Mouse (Mus musculus) cerebellum, adult 2 months (tissue): Measurements from ENCODE around the gene Peli2. TPM values are rescaled to one million over a fixed set of nuclear protein-coding genes. Genes with fewer than 3 reads are reported as not detected.
"Not testable (repeated sequence)": the region's sequence is repeated elsewhere in the genome, so short reads cannot be mapped to it uniquely, and the experiment has no call there.

Experiments
- DNase-seq, 2 experiments: peaks; one replicate each; pipeline ENCODE4 v3.0.0; 2021
- H3K27ac ChIP-seq: fragments of 200-500 bp; 2 replicates; pipeline ENCODE4 v1.5.1; 2012; ENCODE audit warnings: low read length, control low read depth, inconsistent platforms; ENCODE audit not compliant: insufficient read depth
- H3K27me3 ChIP-seq: fragments of 200-500 bp; 2 replicates; pipeline ENCODE4 v1.6.1; 2012; ENCODE audit warnings: inconsistent platforms, mild to moderate bottlenecking, low read length, moderate library complexity; ENCODE audit not compliant: control insufficient read depth, insufficient read depth
- H3K4me1 ChIP-seq: fragments of 200-500 bp; 2 replicates; pipeline ENCODE4 v1.6.1; 2011; ENCODE audit warnings: low read length; ENCODE audit not compliant: control insufficient read depth, insufficient read depth
- H3K4me3 ChIP-seq: fragments of 200-500 bp; replicated peaks from 2 replicates; pipeline ENCODE3; 2011; ENCODE audit warnings: mild to moderate bottlenecking, low read depth, low read length, control low read depth; ENCODE audit not compliant: insufficient read depth
- CTCF ChIP-seq: fragments of 200-500 bp; IDR thresholded peaks from 2 replicates; pipeline ENCODE4 v1.5.1; 2011; ENCODE audit warnings: low read depth, mild to moderate bottlenecking, control low read depth, low read length, moderate library complexity, borderline replicate concordance; ENCODE audit not compliant: insufficient read depth
- POLR2A ChIP-seq: fragments of 200-500 bp; IDR thresholded peaks from 2 replicates; pipeline ENCODE4 v1.6.1; 2011; ENCODE audit warnings: low read length, control low read depth, borderline replicate concordance; ENCODE audit not compliant: insufficient read depth
- WGBS: fragments of 180-500 bp; shearing (Covaris S2); methylation state at CpG from one replicate; pipeline ENCODE4 v1.1.7; 2018; 5-methylcytosine and 5-hydroxymethylcytosine counted together
- polyA plus RNA-seq: library from polyadenylated mRNA; depleted of rRNA; stranded (reverse); fragments of >200 nt; gene quantifications from 2 replicates; pipeline ENCODE4 v1.2.3, GENCODE M21; 2012; rRNA removed

Gene Peli2
- polyA plus RNA-seq, result 28.5 and 31.9 TPM in 2 replicates

- Histone ChIP-seq H3K4me1 (peaks cover 19% of the 10 kb centered on the region), H3K4me3 (peak within 1 kb of the TSS; percentile 99), H3K27ac (peak within 1 kb of the TSS; percentile 95), H3K27me3 (no peaks in the 10 kb centered on the region)
- peak; percentile 37; the same call in 1 of the 2 replicates for TF ChIP-seq POLR2A
- TF ChIP-seq CTCF, result no peak
- WGBS, result under 1% methylated on average over 117 of the region's 117 CpGs
- peak; percentile 80 to 84 for DNase-seq
Observed at GRCm38 (mm10) chr14:48120752-48121528, at the start of gene Peli2. Gene Peli2 (plus strand): TSS chr14:48120823.

- H3K27me3 ChIP-seq, result no peaks in the 10 kb centered on the region
- 93% methylated on average over 4 of the region's 4 CpGs for WGBS
- no peaks in the 10 kb centered on the region for H3K4me1 ChIP-seq
- TF ChIP-seq CTCF, result no peak
- TF ChIP-seq POLR2A, result no peak
- no peak for DNase-seq
- H3K27ac ChIP-seq, result no peak overlapping the region
- no peak overlapping the region for H3K4me3 ChIP-seq
Observed at GRCm38 (mm10) chr14:48072104-48072503, 48.5 kb upstream of the Peli2 start.

- TF ChIP-seq CTCF, result no peak
- TF ChIP-seq POLR2A, result no peak
- Histone ChIP-seq H3K4me3 (no peak overlapping the region), H3K27ac (no peak overlapping the region), H3K27me3 (no peaks in the 10 kb centered on the region), H3K4me1 (no peaks in the 10 kb centered on the region)
- whole genome bisulfite sequencing, result 42% methylated on average over 24 of the region's 24 CpGs
- peak; percentile 12 to 17 for DNase-seq
Observed at GRCm38 (mm10) chr14:48073247-48074161, 47.1 kb upstream of the Peli2 start.

GRCm38 (mm10) chr14:48079574-48079973 is 41.0 kb upstream of the Peli2 start:
- not testable (repeated sequence) for DNase-seq

GRCm38 (mm10) chr14:48083836-48084812 is 36.5 kb upstream of the Peli2 start:
- Histone ChIP-seq H3K4me3 (no peak overlapping the region), H3K4me1 (peaks cover 4% of the 10 kb centered on the region; the same call in 1 of the 2 replicates), H3K27ac (no peak overlapping the region), H3K27me3 (no peaks in the 10 kb centered on the region; the same call in 1 of the 2 replicates)
- DNase-seq, result peak; percentile 33 to 57
- TF ChIP-seq POLR2A (no peak), CTCF (no peak)
- 15% methylated on average over 14 of the region's 14 CpGs for WGBS

More at GRCm38 (mm10) chr14:48079574-48079973, 41.0 kb upstream of the Peli2 start:
- 94% methylated on average over 17 of the region's 17 CpGs for WGBS
- not testable (repeated sequence) for H3K4me1 ChIP-seq, H3K27ac ChIP-seq, H3K27me3 ChIP-seq, H3K4me3 ChIP-seq

- TF ChIP-seq POLR2A, result no peak
- TF ChIP-seq CTCF, result no peak
- no peak overlapping the region for H3K4me3 ChIP-seq
- no peak overlapping the region for H3K27ac ChIP-seq
- DNase-seq, result no peak
- H3K4me1 ChIP-seq, result peaks cover 4% of the 10 kb centered on the region; the same call in 1 of the 2 replicates
- H3K27me3 ChIP-seq, result no peaks in the 10 kb centered on the region; the same call in 1 of the 2 replicates
- 63% methylated on average over 7 of the region's 7 CpGs for WGBS
Observed at GRCm38 (mm10) chr14:48086682-48087297, 33.8 kb upstream of the Peli2 start.
